Comparison of ENCODE assay signal across 11 mouse cellular contexts in genomic region chr11:85917091-85917992, GRCm38 (mm10). TPM values are rescaled to one million over a fixed set of nuclear protein-coding genes. Genes with fewer than 3 reads are reported as not detected.
A peak's percentile ranks its signal among the peaks of the same experiment; 100 is the strongest.
DNase-seq lines count a peak whose midpoint lies in the region; ATAC-seq lines count a peak whose summit lies in the region.
"Had no signal": no experiment of that assay in that cellular context is flagged by ENCODE, and none has a peak within 500 bp of the region (broad histone marks: within the 10 kb centered on the region; RNA-seq: fewer than 3 reads in every experiment).

No protein-coding gene starts in this region.

- whole genome bisulfite sequencing in lung, embryonic 15.5 days, result 17% methylated on average over 12 of the region's 12 CpGs
- 20% methylated on average over 12 of the region's 12 CpGs for WGBS in hindbrain, embryonic 12.5 days
- WGBS in neural tube, embryonic 13.5 days, result 25% methylated on average over 12 of the region's 12 CpGs

- H3K4me1 ChIP-seq in lung, embryonic 15.5 days, result peaks cover 42% of the 10 kb centered on the region
- H3K4me1 ChIP-seq in hindbrain, embryonic 12.5 days, result peaks cover 35% of the 10 kb centered on the region
- peaks cover 31% of the 10 kb centered on the region for H3K4me1 ChIP-seq in neural tube, embryonic 13.5 days (replicated peaks)
- H3K4me1 ChIP-seq: megakaryocyte, embryonic 14.5 days had no signal

- no peak for ATAC-seq in lung, embryonic 15.5 days (ENCODE audit: borderline replicate concordance, extremely low read depth, low FRiP score, low TSS enrichment)
- 0 out of 2 replicates have a peak, but pooled peaks have one; percentile 32 for ATAC-seq in hindbrain, embryonic 12.5 days (ENCODE audit: low FRiP score)
- ATAC-seq in neural tube, embryonic 13.5 days (ENCODE audit: low read depth), result no peak
- ATAC-seq in cerebellum, adult (ENCODE audit: insufficient number of reproducible peaks, low FRiP score, low TSS enrichment), result no peak

- DNase-seq in lung, postnatal 36 days, result no peak
- DNase-seq in embryo, embryonic 10.5 days (ENCODE audit: low spot score), result peak; percentile 73
- DNase-seq in frontal cortex, adult 2 months (ENCODE audit: extremely low spot score in 1 of 2, low spot score in 1 of 2), result no peak
- DNase-seq: gastrocnemius, postnatal 14 days; heart, postnatal 14 days had no signal

- no peak overlapping the region for H3K9ac ChIP-seq in lung, embryonic 15.5 days
- no peak overlapping the region for H3K9ac ChIP-seq in hindbrain, embryonic 12.5 days
- no peak overlapping the region for H3K9ac ChIP-seq in neural tube, embryonic 13.5 days

- H3K4me2 ChIP-seq in lung, embryonic 15.5 days, result no peak overlapping the region
- H3K4me2 ChIP-seq in hindbrain, embryonic 12.5 days (replicated peaks), result peak overlapping the region; percentile 27; the same call in 1 of the 2 replicates
- no peak overlapping the region for H3K4me2 ChIP-seq in neural tube, embryonic 13.5 days

- peaks cover 10% of the 10 kb centered on the region; the same call in 1 of the 2 replicates for H3K27me3 ChIP-seq in lung, embryonic 15.5 days
- peaks cover 15% of the 10 kb centered on the region; the same call in 1 of the 2 replicates for H3K27me3 ChIP-seq in hindbrain, embryonic 12.5 days
- H3K27me3 ChIP-seq in neural tube, embryonic 13.5 days, result peaks cover 27% of the 10 kb centered on the region

- H3K9me3 ChIP-seq in lung, embryonic 15.5 days, result no peaks in the 10 kb centered on the region
- H3K9me3 ChIP-seq in hindbrain, embryonic 12.5 days (replicated peaks), result no peaks in the 10 kb centered on the region
- H3K9me3 ChIP-seq in neural tube, embryonic 13.5 days, result no peaks in the 10 kb centered on the region
- H3K9me3 ChIP-seq: megakaryocyte, embryonic 14.5 days had no signal

- peak overlapping the region; percentile 21 for H3K27ac ChIP-seq in lung, embryonic 15.5 days
- H3K27ac ChIP-seq in hindbrain, embryonic 12.5 days, result peak overlapping the region; percentile 72
- peak overlapping the region; percentile 54 for H3K27ac ChIP-seq in neural tube, embryonic 13.5 days (replicated peaks)
- H3K27ac ChIP-seq: kidney, postnatal 0 days had no signal

- H3K4me3 ChIP-seq in lung, embryonic 15.5 days, result no peak overlapping the region
- H3K4me3 ChIP-seq in hindbrain, embryonic 12.5 days, result no peak overlapping the region
- no peak overlapping the region for H3K4me3 ChIP-seq in neural tube, embryonic 13.5 days
- H3K4me3 ChIP-seq: megakaryocyte, embryonic 14.5 days had no signal

- H3K36me3 ChIP-seq in lung, embryonic 15.5 days, result peaks cover 16% of the 10 kb centered on the region; the same call in 1 of the 2 replicates
- H3K36me3 ChIP-seq in hindbrain, embryonic 12.5 days, result no peaks in the 10 kb centered on the region
- H3K36me3 ChIP-seq in neural tube, embryonic 13.5 days, result no peaks in the 10 kb centered on the region

RNA-seq across cellular contexts. Expression of gene Tbx4, which starts 31.1 kb away (rescaled TPM):
- 78.8 and 81.3 TPM in 2 replicates for polyA plus RNA-seq in lung, embryonic 15.5 days (2015; fragmentation: Nextera tagmentation; extraction: Ambion mirVana)
- polyA plus RNA-seq in hindbrain, embryonic 12.5 days (2016; fragmentation: Nextera tagmentation; extraction: Ambion mirVana), result 0.57 and 0.94 TPM in 2 replicates
- 0.25 and 0.59 TPM in 2 replicates for polyA plus RNA-seq in neural tube, embryonic 13.5 days (2015; fragmentation: Nextera tagmentation; extraction: Ambion mirVana)
- polyA plus RNA-seq in frontal cortex, adult 2 months (2012; rRNA removed), result 0.30 and 0.48 TPM in 2 replicates

Comparison
In these comparisons a context has a peak if more than half of its experiments do, and no peak if none do; other contexts are left out.
1. H3K27ac ChIP-seq: peak in every context shown above with its lines; median percentile 72 in hindbrain, embryonic 12.5 days; 54 in neural tube, embryonic 13.5 days; 21 in lung, embryonic 15.5 days.
2. RNA of gene Tbx4, which starts 31.1 kb away (polyA plus RNA-seq): 78.8 to 81.3 TPM in lung, embryonic 15.5 days; 0.57 to 0.94 TPM in hindbrain, embryonic 12.5 days, 0.30 to 0.48 TPM in frontal cortex, adult 2 months and 0.25 to 0.59 TPM in neural tube, embryonic 13.5 days; every median in the first group is over 10 times any median in the second.